Comparison of ENCODE assay signal across 28 mouse cellular contexts in genomic region chr19:45114772-45115171, GRCm38 (mm10). TPM values are rescaled to one million over a fixed set of nuclear protein-coding genes. Genes with fewer than 3 reads are reported as not detected.
DNase-seq lines count a peak whose midpoint lies in the region; ATAC-seq and TF ChIP-seq lines count a peak whose summit lies in the region.
"Had no signal": no experiment of that assay in that cellular context is flagged by ENCODE, and none has a peak within 500 bp of the region (broad histone marks: within the 10 kb centered on the region; RNA-seq: fewer than 3 reads in every experiment).

No protein-coding gene starts in this region.

- no peak overlapping the region for H3K9ac ChIP-seq in forebrain, embryonic 11.5 days (ENCODE audit: low read length)
- H3K9ac ChIP-seq: forebrain, embryonic 15.5 days; hindbrain, embryonic 14.5 days had no signal

- no peak overlapping the region for H3K4me3 ChIP-seq in forebrain, embryonic 10.5 days
- H3K4me3 ChIP-seq in forebrain, embryonic 11.5 days (ENCODE audit: low read depth, low read length): no peak overlapping the region
- H3K4me3 ChIP-seq in spleen, adult 2 months (ENCODE audit: extremely low read depth, insufficient read depth, insufficient read length): no peak overlapping the region
- H3K4me3 ChIP-seq in limb, embryonic 10.5 days: no peak overlapping the region
- H3K4me3 ChIP-seq: forebrain, embryonic 12.5 days; forebrain, embryonic 15.5 days; heart, embryonic 13.5 days had no signal

- ATAC-seq in forebrain, embryonic 11.5 days (replicated peaks; ENCODE audit: low FRiP score): no peak
- ATAC-seq: forebrain, embryonic 15.5 days; hindbrain, postnatal 0 days; inflammation-experienced regulatory T-cells, adult 6 months had no signal

- no peak overlapping the region for H3K4me2 ChIP-seq in forebrain, embryonic 11.5 days (ENCODE audit: low read depth, low read length, severe bottlenecking)
- H3K4me2 ChIP-seq: forebrain, embryonic 15.5 days; hindbrain, embryonic 14.5 days had no signal

- TF ChIP-seq CTCF in spleen, adult 2 months (IDR thresholded peaks at IDR 0.05; ENCODE audit: extremely low read depth, insufficient read depth, insufficient read length, insufficient replicate concordance): no peak

- no peak for DNase-seq in forebrain, embryonic 10.5 days (ENCODE audit: extremely low spot score, low spot score)
- DNase-seq in forebrain, embryonic 11.5 days (ENCODE audit: low spot score): no peak
- DNase-seq in spleen, adult 2 months (ENCODE audit: low read depth in 1 of 2, low spot score in 2 of 2): no peak
- DNase-seq in spleen, postnatal 14 days (ENCODE audit: low spot score in 2 of 2): no peak
- DNase-seq in limb, embryonic 10.5 days (ENCODE audit: low spot score): no peak
- no peak for DNase-seq in layer of hippocampus, adult 8-10 months (ENCODE audit: low spot score in 2 of 2)
- DNase-seq: adrenal gland, adult 2 months; adrenal gland, postnatal 14 days; B cell, adult 2 months; cerebellum, adult 11 months; cerebellum, adult 2 months; cerebellum, adult 9-11 months; cerebellum, postnatal 25 days; gastrocnemius, postnatal 25 days; heart, adult 18-20 months; heart, postnatal 14 days; heart, postnatal 4 days had no signal

- no peaks in the 10 kb centered on the region for H3K9me3 ChIP-seq in forebrain, embryonic 10.5 days
- H3K9me3 ChIP-seq in forebrain, embryonic 11.5 days (ENCODE audit: control insufficient read depth, low read length): no peaks in the 10 kb centered on the region
- H3K9me3 ChIP-seq in limb, embryonic 10.5 days (replicated peaks): no peaks in the 10 kb centered on the region
- H3K9me3 ChIP-seq: forebrain, embryonic 12.5 days; forebrain, embryonic 15.5 days; heart, embryonic 13.5 days had no signal

- peaks cover 92% of the 10 kb centered on the region for H3K27me3 ChIP-seq in forebrain, embryonic 10.5 days (ENCODE audit: poor library complexity, severe bottlenecking)
- 0 out of 2 replicates have a peak, but pooled peaks cover 2% of the 10 kb centered on the region for H3K27me3 ChIP-seq in forebrain, embryonic 11.5 days (ENCODE audit: control insufficient read depth, insufficient read depth, low read length)
- no peaks in the 10 kb centered on the region for H3K27me3 ChIP-seq in spleen, adult 2 months (ENCODE audit: control insufficient read depth, insufficient read depth, low read length)
- H3K27me3 ChIP-seq in limb, embryonic 10.5 days (ENCODE audit: low read depth, poor library complexity, severe bottlenecking): peaks cover 57% of the 10 kb centered on the region
- H3K27me3 ChIP-seq: forebrain, embryonic 15.5 days had no signal

- 10% methylated on average over 3 of the region's 3 CpGs for WGBS in forebrain, embryonic 10.5 days
- WGBS in forebrain, embryonic 11.5 days: 11% methylated on average over 3 of the region's 3 CpGs
- 66% methylated on average over 3 of the region's 3 CpGs for WGBS in spleen, adult 2 months
- 33% methylated on average over 3 of the region's 3 CpGs for WGBS in limb, embryonic 10.5 days

- H3K36me3 ChIP-seq in forebrain, embryonic 10.5 days (replicated peaks): no peaks in the 10 kb centered on the region
- H3K36me3 ChIP-seq in forebrain, embryonic 11.5 days (ENCODE audit: control insufficient read depth, insufficient read depth, low read length): no peaks in the 10 kb centered on the region
- H3K36me3 ChIP-seq in spleen, adult 2 months (ENCODE audit: control insufficient read depth, insufficient read depth, low read length): no peaks in the 10 kb centered on the region
- no peaks in the 10 kb centered on the region for H3K36me3 ChIP-seq in limb, embryonic 10.5 days
- H3K36me3 ChIP-seq: forebrain, embryonic 12.5 days; forebrain, embryonic 15.5 days; heart, embryonic 13.5 days had no signal

- peaks cover 27% of the 10 kb centered on the region for H3K4me1 ChIP-seq in forebrain, embryonic 10.5 days
- H3K4me1 ChIP-seq in forebrain, embryonic 11.5 days (replicated peaks; ENCODE audit: control insufficient read depth, insufficient read depth, low read length): peaks cover 7% of the 10 kb centered on the region
- no peaks in the 10 kb centered on the region for H3K4me1 ChIP-seq in spleen, adult 2 months (ENCODE audit: control insufficient read depth, insufficient read depth, insufficient read length)
- peaks cover 46% of the 10 kb centered on the region for H3K4me1 ChIP-seq in limb, embryonic 10.5 days
- H3K4me1 ChIP-seq: forebrain, embryonic 15.5 days had no signal

- TF ChIP-seq POLR2A in spleen, adult 2 months (IDR thresholded peaks at IDR 0.05; ENCODE audit: low read depth, low read length): no peak

- 0 out of 2 replicates have a peak overlapping the region, but pooled peaks have one; percentile 84 for H3K27ac ChIP-seq in forebrain, embryonic 10.5 days
- no peak overlapping the region for H3K27ac ChIP-seq in forebrain, embryonic 11.5 days (ENCODE audit: low read depth, low read length)
- H3K27ac ChIP-seq in spleen, adult 2 months (ENCODE audit: insufficient read depth, low read length): peak overlapping the region; percentile 39; the same call in 1 of the 2 replicates
- peak overlapping the region; percentile 90 for H3K27ac ChIP-seq in limb, embryonic 10.5 days
- H3K27ac ChIP-seq: forebrain, embryonic 12.5 days; forebrain, embryonic 15.5 days; heart, embryonic 13.5 days; hindbrain, embryonic 14.5 days; hindbrain, postnatal 0 days had no signal

RNA-seq across cellular contexts. Expression of gene Tlx1, which starts 35.7 kb away (rescaled TPM):
- polyA plus RNA-seq in forebrain, embryonic 10.5 days (2016; fragmentation: Nextera tagmentation; extraction: Ambion mirVana): not detected in 2 replicates
- not detected in 2 replicates for polyA plus RNA-seq in forebrain, embryonic 11.5 days (2014; fragmentation: Nextera tagmentation; extraction: Ambion mirVana)
- polyA plus RNA-seq in spleen, adult 2 months (2012; rRNA removed): 37.3 and 51.1 TPM in 2 replicates
- polyA plus RNA-seq in limb, embryonic 10.5 days (2016; fragmentation: Nextera tagmentation; extraction: Ambion mirVana): 0.15 and 0.36 TPM in 2 replicates
- total RNA-seq in layer of hippocampus, adult 8-10 months (2022): not detected
- total RNA-seq: adrenal gland, adult 2 months; adrenal gland, postnatal 4 days; CH12.LX; common myeloid progenitor, adult 5-6 weeks; gastrocnemius, adult 8-10 months; gastrocnemius, postnatal 25 days; heart, adult 18-20 months; MEL had no signal
- polyA plus RNA-seq: adrenal gland, adult 2 months; forebrain, embryonic 15.5 days; inflammation-experienced regulatory T-cells, adult 6 months had no signal

RNA-seq across cellular contexts. Expression of gene Kazald1, which starts 39.7 kb away (rescaled TPM):
- 0.20 and 0.63 TPM in 2 replicates for polyA plus RNA-seq in forebrain, embryonic 10.5 days (2016; fragmentation: Nextera tagmentation; extraction: Ambion mirVana)
- 0.20 and 0.31 TPM in 2 replicates for polyA plus RNA-seq in forebrain, embryonic 11.5 days (2014; fragmentation: Nextera tagmentation; extraction: Ambion mirVana)
- polyA plus RNA-seq in spleen, adult 2 months (2012; rRNA removed): 63.8 and 81.4 TPM in 2 replicates
- polyA plus RNA-seq in limb, embryonic 10.5 days (2016; fragmentation: Nextera tagmentation; extraction: Ambion mirVana): 1.0 and 1.5 TPM in 2 replicates
- total RNA-seq in layer of hippocampus, adult 8-10 months (2022): 1 to 10 TPM; 1.7 to 2.6 (median 2.0) TPM

Comparison
In these comparisons a context has a peak if more than half of its experiments do, and no peak if none do; other contexts are left out.
1. RNA of gene Tlx1, which starts 35.7 kb away (polyA plus RNA-seq): 37.3 to 51.1 TPM in spleen, adult 2 months; 0.15 to 0.36 TPM in limb, embryonic 10.5 days, not detected in forebrain, embryonic 10.5 days and not detected in forebrain, embryonic 11.5 days; every median in the first group is over 10 times any median in the second.
2. RNA of gene Kazald1, which starts 39.7 kb away (polyA plus RNA-seq): 63.8 to 81.4 TPM in spleen, adult 2 months; 1.0 to 1.5 TPM in limb, embryonic 10.5 days, 0.20 to 0.31 TPM in forebrain, embryonic 11.5 days and 0.20 to 0.63 TPM in forebrain, embryonic 10.5 days; every median in the first group is over 10 times any median in the second.